In the genomic region with DNA sequence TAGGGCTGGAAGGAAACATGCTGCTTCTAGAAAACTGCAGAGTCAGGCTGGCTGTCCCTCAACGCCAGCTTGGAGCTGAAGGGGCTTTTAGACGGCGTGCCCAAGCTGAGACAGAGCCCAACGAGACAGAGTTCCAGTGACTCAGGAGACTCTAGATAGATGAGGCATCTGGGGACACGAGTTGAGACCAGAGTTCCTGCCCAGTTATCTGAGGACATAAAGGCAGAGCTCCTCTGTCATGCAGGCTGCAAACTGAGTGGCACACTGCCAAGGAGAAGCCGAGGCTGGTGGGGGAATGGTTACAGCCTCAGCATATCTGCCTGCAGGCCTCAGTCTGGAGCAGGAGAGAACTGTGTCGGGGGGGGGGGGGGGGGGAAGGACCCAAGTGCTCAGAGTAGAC, we compare ENCODE assay signal across 9 mouse cellular contexts.
DNase-seq lines count a peak whose midpoint lies in the region; ATAC-seq and TF ChIP-seq lines count a peak whose summit lies in the region.
"Had no signal": no experiment of that assay in that cellular context is flagged by ENCODE, and none has a peak within 500 bp of the region (broad histone marks: within the 10 kb centered on the region; RNA-seq: fewer than 3 reads in every experiment).

No protein-coding gene starts in this region.

- TF ChIP-seq CTCF in lung, adult 2 months (IDR thresholded peaks at IDR 0.05; ENCODE audit: insufficient read depth, low read length) = no peak
- TF ChIP-seq CTCF in kidney, adult 2 months (conservative IDR thresholded peaks at IDR 0.05; ENCODE audit: insufficient read depth, insufficient read length, low read depth, low read length) = no peak

- no peaks in the 10 kb centered on the region for H3K27me3 ChIP-seq in kidney, adult 2 months (replicated peaks; ENCODE audit: control insufficient read depth, insufficient read depth, low read length)
- no peaks in the 10 kb centered on the region for H3K27me3 ChIP-seq in limb, embryonic 15.5 days
- H3K27me3 ChIP-seq in midbrain, embryonic 16.5 days (ENCODE audit: control insufficient read depth, insufficient read depth, low read depth, low read length) = no peaks in the 10 kb centered on the region
- H3K27me3 ChIP-seq: CH12.LX had no signal

- no peak overlapping the region for H3K9ac ChIP-seq in limb, embryonic 15.5 days
- H3K9ac ChIP-seq in midbrain, embryonic 16.5 days (ENCODE audit: low read depth, low read length) = no peak overlapping the region

- no peaks in the 10 kb centered on the region for H3K4me1 ChIP-seq in lung, adult 2 months (ENCODE audit: control insufficient read depth, insufficient read depth, low read length)
- H3K4me1 ChIP-seq in kidney, adult 2 months (ENCODE audit: control insufficient read depth, insufficient read depth, low read length) = no peaks in the 10 kb centered on the region
- peaks cover 19% of the 10 kb centered on the region for H3K4me1 ChIP-seq in limb, embryonic 15.5 days
- peaks cover 14% of the 10 kb centered on the region for H3K4me1 ChIP-seq in midbrain, embryonic 16.5 days (ENCODE audit: control insufficient read depth, insufficient read depth, low read length)

- H3K27ac ChIP-seq in kidney, adult 2 months (ENCODE audit: insufficient read depth, low read depth, low read length) = no peak overlapping the region
- 0 out of 2 replicates have a peak overlapping the region, but pooled peaks have one; percentile 7 for H3K27ac ChIP-seq in limb, embryonic 15.5 days
- H3K27ac ChIP-seq in midbrain, embryonic 16.5 days (ENCODE audit: low read length) = no peak overlapping the region

- no peaks in the 10 kb centered on the region for H3K36me3 ChIP-seq in kidney, adult 2 months (ENCODE audit: control insufficient read depth, insufficient read depth, low read length)
- H3K36me3 ChIP-seq in limb, embryonic 15.5 days = no peaks in the 10 kb centered on the region
- H3K36me3 ChIP-seq in midbrain, embryonic 16.5 days (ENCODE audit: control insufficient read depth, insufficient read depth, low read length) = no peaks in the 10 kb centered on the region

- no peak overlapping the region for H3K4me3 ChIP-seq in lung, adult 2 months (replicated peaks; ENCODE audit: extremely low read depth, low read depth, low read length)
- H3K4me3 ChIP-seq in kidney, adult 2 months (ENCODE audit: insufficient read depth, low read depth, low read length) = no peak overlapping the region
- H3K4me3 ChIP-seq in limb, embryonic 15.5 days = no peak overlapping the region
- no peak overlapping the region for H3K4me3 ChIP-seq in midbrain, embryonic 16.5 days (ENCODE audit: low read depth, low read length)

- TF ChIP-seq POLR2A in lung, adult 2 months (IDR thresholded peaks at IDR 0.05; ENCODE audit: borderline replicate concordance, extremely low read depth, low read depth, low read length) = no peak
- no peak for TF ChIP-seq POLR2A in kidney, adult 2 months (IDR thresholded peaks at IDR 0.05; ENCODE audit: low read depth, low read length)

- ATAC-seq in limb, embryonic 15.5 days (ENCODE audit: insufficient number of reproducible peaks, low FRiP score, low TSS enrichment, low read depth) = peak; percentile 48; the same call in 1 of the 2 replicates
- ATAC-seq in midbrain, embryonic 16.5 days = peak; percentile 53; the same call in 1 of the 2 replicates

- H3K4me2 ChIP-seq in limb, embryonic 15.5 days = no peak overlapping the region
- H3K4me2 ChIP-seq in midbrain, embryonic 16.5 days (ENCODE audit: low read length) = no peak overlapping the region

- no peaks in the 10 kb centered on the region for H3K9me3 ChIP-seq in limb, embryonic 15.5 days
- no peaks in the 10 kb centered on the region for H3K9me3 ChIP-seq in midbrain, embryonic 16.5 days (replicated peaks; ENCODE audit: control insufficient read depth, low read length, poor library complexity, severe bottlenecking)

- peak; percentile 22 to 32 for DNase-seq in lung, adult 18-20 months
- DNase-seq in lung, adult 2 months = no peak
- peak; percentile 78 to 82 for DNase-seq in cerebellum, postnatal 14 days
- peak; percentile 83 to 89 for DNase-seq in heart, adult 18-20 months
- peak; percentile 65 for DNase-seq in kidney, adult 2 months
- DNase-seq in embryo, embryonic 10 days (ENCODE audit: low spot score) = no peak

- whole genome bisulfite sequencing in lung, adult 2 months = 32% methylated on average over 7 of the region's 7 CpGs
- 33% methylated on average over 7 of the region's 7 CpGs for WGBS in kidney, adult 2 months
- 20% methylated on average over 7 of the region's 7 CpGs for WGBS in limb, embryonic 15.5 days
- 35% methylated on average over 7 of the region's 7 CpGs for WGBS in midbrain, embryonic 16.5 days

Comparison
In these comparisons a context has a peak if more than half of its experiments do, and no peak if none do; other contexts are left out.
1. DNase-seq: peak in lung, adult 18-20 months (2 of 2), cerebellum, postnatal 14 days (2 of 2), heart, adult 18-20 months (2 of 2) and kidney, adult 2 months (single experiment); none in lung, adult 2 months (single experiment) and embryo, embryonic 10 days (single experiment).